Mouse (Mus musculus) lung, embryonic 14.5 days (tissue): ENCODE results near the gene Pds5a. TPM values are rescaled to one million over a fixed set of nuclear protein-coding genes. Genes with fewer than 3 reads are reported as not detected.
"Not testable (repeated sequence)": the region's sequence is repeated elsewhere in the genome, so short reads cannot be mapped to it uniquely, and the experiment has no call there.

ENCODE experiments used
- ATAC-seq: fragments of 200-750 bp; cut with Nextera tagmentation; 2 replicates; pipeline ENCODE4 v1.8.0; 2017; ENCODE audit warnings: mild to moderate bottlenecking, moderate TSS enrichment, moderate library complexity; ENCODE audit not compliant: insufficient read depth
- DNase-seq: peaks from one replicate; pipeline ENCODE4 v3.0.0-alpha.2; 2015
- H3K27ac ChIP-seq: fragments of 300-500 bp; sonication (generic); 2 replicates; pipeline ENCODE4 v1.5.1; 2014; ENCODE audit warnings: low read depth, mild to moderate bottlenecking, moderate library complexity
- H3K27me3 ChIP-seq: fragments of 300-500 bp; sonication (generic); 2 replicates; pipeline ENCODE4 v1.6.1; 2014; ENCODE audit warnings: low read length, control low read depth; ENCODE audit not compliant: insufficient read depth
- H3K36me3 ChIP-seq: fragments of 300-500 bp; sonication (generic); 2 replicates; pipeline ENCODE4 v1.6.1; 2014; ENCODE audit warnings: control low read depth; ENCODE audit not compliant: insufficient read depth
- H3K4me1 ChIP-seq: fragments of 300-500 bp; sonication (generic); 2 replicates; pipeline ENCODE4 v1.6.1; 2014; ENCODE audit warnings: antibody characterized with exemption, control low read depth; ENCODE audit not compliant: insufficient read depth
- H3K4me2 ChIP-seq: fragments of 300-500 bp; sonication (generic); 2 replicates; pipeline ENCODE4 v1.6.1; 2014; ENCODE audit warnings: mild to moderate bottlenecking
- H3K4me3 ChIP-seq: fragments of 300-500 bp; sonication (generic); 2 replicates; pipeline ENCODE4 v1.5.1; 2014; ENCODE audit warnings: low read depth, low read length
- H3K9ac ChIP-seq: fragments of 300-500 bp; sonication (generic); 2 replicates; pipeline ENCODE4 v1.6.1; 2014
- H3K9me3 ChIP-seq: fragments of 300-500 bp; sonication (generic); 2 replicates; pipeline ENCODE4 v1.6.1; 2016; ENCODE audit warnings: low read depth, low read length, control low read depth
- CTCF ChIP-seq: IDR thresholded peaks from 2 replicates; pipeline ENCODE4 v1.5.1; 2016; ENCODE audit warnings: antibody characterized with exemption, low read depth
- WGBS: fragments of 180-500 bp; shearing (Covaris S2); extraction: QIAGEN DNeasy Blood & Tissue Kit; methylation state at CpG from one replicate; pipeline ENCODE4 v1.1.7; 2014; 5-methylcytosine and 5-hydroxymethylcytosine counted together
- polyA plus RNA-seq: library from polyadenylated mRNA; unstranded; fragments of >200 nt; fragmentation: Nextera tagmentation; extraction: Ambion mirVana; gene quantifications from 2 replicates; pipeline ENCODE4 v1.2.1, GENCODE M21; 2014

The Pds5a gene
- polyA plus RNA-seq, 1 experiment from 2014 or later, result 113 TPM

GRCm38 (mm10) chr5:65696821-65697485 is 1.1 kb downstream of the Pds5a start:
- H3K4me3 ChIP-seq, result peak overlapping the region; percentile 99
- under 1% methylated on average over 54 of the region's 58 CpGs for WGBS

GRCm38 (mm10) chr5:65694076-65694475 is 4.0 kb downstream of the Pds5a start:
- H3K9me3 ChIP-seq, H3K4me2 ChIP-seq, H3K4me1 ChIP-seq, ATAC-seq, H3K27ac ChIP-seq, H3K4me3 ChIP-seq, H3K9ac ChIP-seq, DNase-seq, H3K27me3 ChIP-seq: not testable (repeated sequence)
- peaks cover 36% of the 10 kb centered on the region for H3K36me3 ChIP-seq
- 85% methylated on average over 3 of the region's 3 CpGs for WGBS

More at GRCm38 (mm10) chr5:65696821-65697485, 1.1 kb downstream of the Pds5a start:
- peak; percentile 95 for DNase-seq
- peaks cover 36% of the 10 kb centered on the region for H3K36me3 ChIP-seq
- H3K27me3 ChIP-seq, result no peaks in the 10 kb centered on the region
- TF ChIP-seq CTCF, result peak; percentile 80
- peak overlapping the region; percentile 99 for H3K9ac ChIP-seq
- ATAC-seq, result peak; percentile 40
- H3K9me3 ChIP-seq, result no peaks in the 10 kb centered on the region
- peaks cover 4% of the 10 kb centered on the region; the same call in 1 of the 2 replicates for H3K4me1 ChIP-seq
- peak overlapping the region; percentile 98 for H3K27ac ChIP-seq
- peak overlapping the region; percentile 79 for H3K4me2 ChIP-seq

- DNase-seq (no peak), ATAC-seq (no peak)
- H3K9me3 ChIP-seq, result no peaks in the 10 kb centered on the region
- TF ChIP-seq CTCF, result no peak
- H3K27ac ChIP-seq, result no peak overlapping the region
- no peak overlapping the region for H3K9ac ChIP-seq
- no peak overlapping the region for H3K4me3 ChIP-seq
- H3K4me2 ChIP-seq, result no peak overlapping the region
- H3K36me3 ChIP-seq, result peaks cover 36% of the 10 kb centered on the region
- peaks cover 4% of the 10 kb centered on the region; the same call in 1 of the 2 replicates for H3K4me1 ChIP-seq
- no peaks in the 10 kb centered on the region for H3K27me3 ChIP-seq
Measured at GRCm38 (mm10) chr5:65693018-65693417, 5.1 kb downstream of the Pds5a start.

- no peak for TF ChIP-seq CTCF
- ATAC-seq (no peak), DNase-seq (no peak)
- no peak overlapping the region for H3K4me2 ChIP-seq
- H3K4me1 ChIP-seq, result no peaks in the 10 kb centered on the region
- H3K36me3 ChIP-seq, result peaks cover 20% of the 10 kb centered on the region
- no peak overlapping the region for H3K4me3 ChIP-seq
- no peak overlapping the region for H3K9ac ChIP-seq
- 80% methylated on average over 3 of the region's 3 CpGs for WGBS
- H3K27me3 ChIP-seq, result no peaks in the 10 kb centered on the region
- H3K9me3 ChIP-seq, result no peaks in the 10 kb centered on the region
- H3K27ac ChIP-seq, result no peak overlapping the region
Measured at GRCm38 (mm10) chr5:65688806-65689205, 9.3 kb downstream of the Pds5a start.

- no peak overlapping the region for H3K4me3 ChIP-seq
- no peak for TF ChIP-seq CTCF
- no peaks in the 10 kb centered on the region for H3K4me1 ChIP-seq
- H3K27me3 ChIP-seq, result no peaks in the 10 kb centered on the region
- no peak for DNase-seq
- H3K27ac ChIP-seq, result no peak overlapping the region
- no peak for ATAC-seq
- no peak overlapping the region for H3K9ac ChIP-seq
- 74% methylated on average over 3 of the region's 3 CpGs for WGBS
- H3K4me2 ChIP-seq, result no peak overlapping the region
- peaks cover 6% of the 10 kb centered on the region; the same call in 1 of the 2 replicates for H3K36me3 ChIP-seq
- no peaks in the 10 kb centered on the region for H3K9me3 ChIP-seq
Measured at GRCm38 (mm10) chr5:65686806-65687205, 11.3 kb downstream of the Pds5a start.

DNA sequence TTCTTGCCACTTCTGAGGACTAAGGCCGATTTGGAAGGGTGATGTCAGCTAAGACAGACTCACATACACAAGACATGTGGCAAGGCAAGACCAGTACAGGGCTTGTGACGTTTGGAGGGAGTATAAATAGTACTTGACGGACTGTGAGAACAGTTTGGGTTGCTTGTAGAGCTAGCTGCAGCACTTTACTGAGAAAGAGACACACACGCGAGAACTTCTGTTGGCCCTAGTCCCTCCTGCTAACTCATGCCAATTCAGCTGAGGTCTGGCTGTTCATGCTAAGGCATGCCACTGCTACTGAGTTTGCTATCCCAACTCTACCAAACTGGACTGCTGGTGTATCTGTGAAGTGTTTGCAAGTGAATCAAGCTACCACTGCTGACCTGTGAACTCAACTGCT is 19.2 kb downstream of the Pds5a start:
- Histone ChIP-seq H3K4me2 (no peak overlapping the region), H3K36me3 (peaks cover 20% of the 10 kb centered on the region), H3K27ac (no peak overlapping the region), H3K9ac (no peak overlapping the region), H3K9me3 (0 out of 2 replicates have a peak, but pooled peaks cover 2% of the 10 kb centered on the region), H3K4me1 (no peaks in the 10 kb centered on the region), H3K4me3 (no peak overlapping the region), H3K27me3 (no peaks in the 10 kb centered on the region)
- TF ChIP-seq CTCF, result no peak
- WGBS, result 85% methylated on average over 5 of the region's 5 CpGs
- ATAC-seq, result no peak
- no peak for DNase-seq

DNA sequence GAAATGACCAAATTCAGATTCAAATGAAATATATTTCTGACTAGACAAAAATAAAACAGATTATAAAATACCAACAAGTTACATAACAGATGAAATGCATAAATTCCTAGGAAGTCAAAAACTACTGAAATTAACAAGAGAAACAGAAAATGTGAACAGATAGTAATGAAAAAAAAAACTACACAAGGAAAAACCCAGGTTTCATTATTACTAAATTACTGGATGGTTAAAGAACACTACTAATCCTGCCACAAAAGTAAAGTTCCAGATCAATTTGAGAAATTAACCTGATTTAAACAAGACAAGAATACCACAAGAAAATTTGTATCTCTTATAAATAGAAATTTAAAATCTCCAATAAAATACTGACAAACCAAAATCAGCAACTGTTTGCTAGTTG is 25.9 kb downstream of the Pds5a start:
- no peaks in the 10 kb centered on the region for H3K4me1 ChIP-seq
- DNase-seq, result no peak
- no peak overlapping the region for H3K9ac ChIP-seq
- peaks cover 11% of the 10 kb centered on the region; the same call in 1 of the 2 replicates for H3K36me3 ChIP-seq
- H3K4me3 ChIP-seq, result no peak overlapping the region
- ATAC-seq, result no peak
- TF ChIP-seq CTCF, result no peak
- H3K4me2 ChIP-seq, result no peak overlapping the region
- H3K27me3 ChIP-seq, result no peaks in the 10 kb centered on the region
- 0 out of 2 replicates have a peak, but pooled peaks cover 6% of the 10 kb centered on the region for H3K9me3 ChIP-seq
- no peak overlapping the region for H3K27ac ChIP-seq
